Mouse (Mus musculus): ENCODE results near the gene Adamtsl5.

- TF ChIP-seq CTCF (IDR thresholded peaks at IDR 0.05) (no peak), POLR2A (IDR thresholded peaks at IDR 0.05; ENCODE audit: insufficient read depth, low read depth, low read length) (no peak), EP300 (IDR thresholded peaks at IDR 0.05; ENCODE audit: insufficient read depth, low read depth, low read length) (no peak)
These were observed 15.7 kb downstream of the Adamtsl5 start for GRCm38 (mm10) chr10:80332525-80332989.
